Mouse (Mus musculus): ENCODE results near the gene Ucn2.

DNA sequence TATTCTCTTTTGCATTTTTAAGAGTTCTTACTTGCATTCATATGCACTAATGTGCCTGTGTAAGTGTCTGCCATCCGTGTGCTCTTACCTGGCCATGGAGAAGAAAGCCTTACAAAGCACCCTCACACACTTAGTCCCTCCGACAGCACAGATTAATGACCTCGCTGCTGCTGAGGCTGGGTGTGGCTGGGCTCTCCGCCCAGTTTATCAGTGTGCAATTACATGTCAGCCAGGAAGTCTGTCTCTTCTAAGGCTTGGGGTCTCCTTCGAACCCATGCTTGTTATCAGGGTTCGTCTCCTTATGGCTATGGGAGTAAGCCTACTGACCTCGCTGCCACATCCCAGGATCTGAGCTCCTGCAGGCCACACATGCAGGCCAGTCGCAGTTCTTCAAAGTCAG is 29.6 kb downstream of the Ucn2 start:
- no peak for TF ChIP-seq CTCF (IDR thresholded peaks at IDR 0.05; ENCODE audit: low read depth)
- TF ChIP-seq EP300 (optimal IDR thresholded peaks at IDR 0.05) = no peak
